Mouse (Mus musculus) heart, postnatal 14 days (tissue): Measurements from ENCODE around the gene Ankrd13a. TPM values are rescaled to one million over a fixed set of nuclear protein-coding genes. Genes with fewer than 3 reads are reported as not detected.

ENCODE experiments used
- DNase-seq, 2 experiments: peaks; one replicate each; pipeline ENCODE4 v3.0.0; 2021 to 2022
- intact Hi-C: fragments of 180-260 bp; cut with DNase I; formaldehyde crosslinking; loops from one replicate; pipeline ENCODE4 v1.15.1; 2025
- long read RNA-seq, 2 experiments: library from polyadenylated mRNA; stranded (forward); transcript quantifications; one replicate each; pipeline ENCODE4 v2.0.0; 2021
- total RNA-seq, 2 experiments: library from RNA; stranded (reverse); gene quantifications; 2 replicates each; pipeline ENCODE4 v1.2.3; 2021

Gene Ankrd13a
- total RNA-seq, result 10 to 100 TPM; 45.7 to 46.5 TPM
- long read RNA-seq, experiment 1, transcript Ankrd13a-201 (15 exons, 3,717 nt), result major isoform, 42 of 49 reads
- long read RNA-seq, experiment 1, partial matches to known transcripts, result 1 of 49 reads
- long read RNA-seq, experiment 1, other reads (novel, unspliced or antisense), result 6 of 49 reads
- long read RNA-seq, experiment 2, transcript Ankrd13a-201 (15 exons, 3,717 nt), result major isoform, 45 of 58 reads
- long read RNA-seq, experiment 2, partial matches to known transcripts, result 4 of 58 reads
- long read RNA-seq, experiment 2, other reads (novel, unspliced or antisense), result 9 of 58 reads

DNA sequence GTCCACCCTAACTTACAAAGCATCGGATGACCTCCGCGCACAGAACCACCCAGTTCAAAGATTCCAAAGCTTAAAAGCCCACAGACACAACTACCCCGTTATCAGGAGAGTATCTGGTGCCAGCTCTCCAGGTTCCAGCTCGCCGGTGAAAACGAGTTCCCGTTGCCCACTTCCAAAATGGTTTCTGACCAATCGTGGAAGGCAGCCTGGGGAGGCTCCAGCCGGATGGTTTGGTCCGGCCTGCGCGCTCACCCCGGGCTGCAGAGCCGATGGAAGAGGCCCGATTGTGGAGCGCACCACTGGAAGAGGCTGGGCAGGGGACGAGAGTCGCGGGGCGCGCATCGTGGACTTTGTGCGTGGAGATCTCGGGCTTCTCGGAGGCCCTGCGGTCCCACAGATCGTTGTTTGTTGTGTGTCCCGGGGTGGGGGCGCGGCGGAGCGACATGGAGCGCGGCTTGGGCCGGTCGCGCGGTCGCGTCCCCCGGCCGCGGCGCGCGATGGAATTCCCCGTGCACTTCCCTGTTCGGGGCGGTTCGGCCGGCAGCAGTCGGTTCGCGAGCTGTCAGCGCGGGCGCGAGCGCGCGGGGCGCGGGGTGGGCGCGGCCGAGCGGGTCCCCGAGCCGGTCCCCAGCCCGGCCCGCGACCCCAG, at the start of gene Ankrd13a:
TSS of gene Ankrd13a (plus strand) at position 275 of the 649 bp plus-strand sequence.
- DNase-seq, result peak; percentile 90 to 92
- intact Hi-C loops, result loop anchor here (2.0 to 5.0 kb wide), 2 partner anchors 30 to 37 kb away; no protein-coding TSS in a partner anchor

- DNase-seq, result peak; percentile 37 to 64
- intact Hi-C loops, result no loop called here
Measured at GRCm38 (mm10) chr5:114728160-114728559, 46.3 kb upstream of the Ankrd13a start.

DNA sequence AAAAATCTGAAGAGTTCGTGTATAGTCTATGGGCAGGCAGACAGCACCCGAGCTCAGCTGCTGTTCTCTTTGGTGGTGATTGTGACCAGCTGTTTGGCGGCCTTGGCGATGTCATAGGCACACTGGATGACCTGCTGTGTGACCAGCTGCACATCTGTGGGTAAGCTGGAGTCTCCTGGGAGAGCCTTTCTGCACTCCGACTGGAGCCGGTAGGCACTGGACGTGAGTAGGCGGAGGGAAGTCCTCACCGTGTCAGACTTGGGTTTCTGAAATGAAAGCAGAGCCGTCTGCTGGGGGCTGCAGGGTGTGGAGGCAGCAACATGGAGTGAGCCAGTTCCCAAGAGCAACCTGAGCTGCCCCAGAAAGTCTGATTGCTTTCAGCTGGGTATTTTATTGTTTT, 44.3 kb upstream of the Ankrd13a start:
- intact Hi-C loops, result no loop called here
- peak in 1 of 2 experiments; percentile 45 for DNase-seq

DNA sequence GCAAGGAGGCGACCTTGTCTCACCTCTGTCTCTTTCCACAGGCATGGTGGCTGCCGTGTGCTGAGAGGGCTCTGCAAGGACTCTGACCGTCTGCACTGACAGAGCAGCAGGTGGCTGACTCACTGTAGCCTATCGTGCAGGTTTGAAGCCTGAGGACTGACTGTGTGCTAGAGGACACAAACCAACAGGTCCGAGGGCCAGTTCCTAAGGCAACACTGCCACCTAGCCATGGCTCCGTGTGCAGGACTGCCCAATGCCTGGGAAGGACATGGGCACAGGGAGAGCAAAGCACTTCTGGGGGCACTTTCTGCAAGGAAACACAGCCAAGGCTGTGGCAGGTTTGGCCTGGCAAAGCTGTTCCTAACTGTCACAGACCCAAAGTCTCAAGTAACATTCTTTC, 43.0 kb upstream of the Ankrd13a start:
- DNase-seq, result no peak
- intact Hi-C loops, result no loop called here

DNA sequence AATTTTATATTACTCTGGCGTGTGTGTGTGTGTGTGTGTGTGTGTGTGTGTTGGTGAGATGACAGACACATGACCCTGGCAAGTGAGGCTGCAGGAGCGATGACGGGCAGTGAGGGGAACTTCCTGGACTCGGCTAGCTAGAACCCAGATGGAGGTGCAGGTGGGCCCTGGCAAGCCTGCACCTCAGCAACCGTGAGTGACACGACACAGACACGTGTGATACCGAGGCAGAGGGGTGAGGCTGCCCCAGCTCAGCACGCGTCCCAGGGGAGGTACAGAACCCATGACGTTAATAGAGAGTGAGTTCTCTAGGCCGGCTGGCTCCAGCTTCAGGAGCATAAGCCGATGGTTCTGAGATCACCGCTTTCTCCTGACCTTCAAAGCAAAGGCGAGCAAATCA, 42.5 kb upstream of the Ankrd13a start:
- DNase-seq, result no peak
- intact Hi-C loops, result no loop called here

DNA sequence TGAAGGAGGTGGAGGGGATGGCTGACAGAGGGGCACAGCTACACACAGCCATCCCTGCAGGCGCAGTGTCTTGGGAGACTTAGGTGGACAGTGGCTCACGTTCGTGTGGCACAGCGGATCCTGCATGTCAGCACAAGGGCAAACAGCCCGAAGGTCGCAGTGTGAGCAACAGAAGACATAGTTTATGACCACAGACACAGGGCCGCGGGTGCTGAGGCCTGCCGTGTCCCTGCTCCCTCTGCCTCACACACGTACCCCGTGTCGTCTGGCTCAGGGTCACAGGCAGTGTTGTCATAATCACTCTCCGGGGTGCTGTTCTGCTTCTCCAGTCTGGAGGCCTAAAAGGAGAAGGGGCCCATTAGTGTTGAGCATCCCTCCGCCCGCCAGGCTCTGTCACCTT, 40.9 kb upstream of the Ankrd13a start:
- no peak for DNase-seq
- intact Hi-C loops, result no loop called here

DNA sequence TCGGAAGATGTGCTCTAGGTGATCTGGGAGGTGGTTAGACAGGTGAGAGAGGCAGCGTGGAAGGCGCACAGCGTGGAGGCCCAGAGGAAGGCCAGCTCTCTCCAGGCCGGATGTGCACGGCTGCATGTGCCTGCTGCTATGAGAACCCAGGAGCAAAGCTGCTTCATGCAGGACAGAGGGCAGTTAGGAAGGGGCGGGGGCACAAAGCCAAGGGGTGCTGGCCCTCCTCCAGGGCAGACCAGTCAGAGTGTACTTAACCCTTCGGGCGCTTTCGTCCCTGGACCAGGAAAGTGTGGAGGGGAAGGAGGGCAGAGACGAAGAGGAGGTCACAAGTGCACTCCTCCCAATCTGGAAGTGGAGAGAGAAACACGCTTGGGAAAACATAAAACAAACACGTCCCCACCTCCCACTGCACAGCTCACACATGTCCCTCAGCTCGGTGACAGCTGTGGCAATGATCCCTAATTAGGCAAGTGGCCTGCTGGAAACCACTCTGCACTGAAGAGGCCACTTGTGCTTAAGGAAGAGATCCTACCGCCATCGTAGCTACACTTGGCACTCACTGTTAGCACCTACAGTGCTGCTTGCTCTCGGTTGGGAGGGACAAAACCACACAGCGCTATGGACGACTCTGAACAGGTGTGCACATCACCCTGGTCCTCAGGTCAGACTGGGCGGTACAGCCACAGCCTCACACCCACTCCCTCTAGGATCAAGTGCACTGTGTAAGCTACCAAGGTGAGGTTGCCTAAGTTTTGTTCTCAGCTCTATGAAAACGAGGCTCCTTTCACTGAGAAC, 37.2 kb upstream of the Ankrd13a start:
- intact Hi-C loops, result loop anchor here (5.0 kb wide), 1 partner anchor 35 kb away; the partner anchor contains the start of gene Ankrd13a
- DNase-seq, result peak in 1 of 2 experiments; percentile 34

DNA sequence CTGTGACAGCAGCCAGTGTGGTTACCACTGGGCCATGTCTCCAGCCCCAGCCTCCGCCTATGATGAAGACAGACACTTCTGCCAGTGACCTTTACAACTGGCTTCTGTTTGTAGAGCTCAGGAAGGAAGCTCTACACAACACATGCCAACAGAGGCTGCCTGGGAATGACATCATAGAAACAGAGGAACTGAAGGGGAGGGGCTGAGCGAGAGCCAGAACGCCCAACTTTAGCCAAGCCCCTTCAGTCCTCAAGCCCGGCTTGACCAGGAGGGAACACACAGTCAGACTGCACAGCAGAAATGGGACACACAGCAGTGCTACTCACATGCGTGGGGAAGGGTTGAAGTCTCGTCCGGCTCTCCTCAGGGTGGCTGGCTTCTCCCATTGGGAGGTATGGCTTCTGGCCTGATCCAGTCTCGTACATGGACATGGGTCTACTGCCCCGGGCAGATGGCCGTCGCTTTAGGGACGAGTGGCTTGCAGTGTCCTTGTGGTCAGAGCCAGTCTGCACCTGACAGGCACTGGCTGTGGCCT, 35.7 kb upstream of the Ankrd13a start:
- intact Hi-C loops, result loop anchor here (5.0 kb wide), 1 partner anchor 34 kb away; the partner anchor contains the start of gene Ankrd13a
- peak; percentile 63 to 72 for DNase-seq

- intact Hi-C loops, result no loop called here
- DNase-seq, result no peak
Measured at GRCm38 (mm10) chr5:114740595-114740994, 33.9 kb upstream of the Ankrd13a start.

- intact Hi-C loops, result no loop called here
- no peak for DNase-seq
Measured at GRCm38 (mm10) chr5:114742572-114742971, 31.9 kb upstream of the Ankrd13a start.

DNA sequence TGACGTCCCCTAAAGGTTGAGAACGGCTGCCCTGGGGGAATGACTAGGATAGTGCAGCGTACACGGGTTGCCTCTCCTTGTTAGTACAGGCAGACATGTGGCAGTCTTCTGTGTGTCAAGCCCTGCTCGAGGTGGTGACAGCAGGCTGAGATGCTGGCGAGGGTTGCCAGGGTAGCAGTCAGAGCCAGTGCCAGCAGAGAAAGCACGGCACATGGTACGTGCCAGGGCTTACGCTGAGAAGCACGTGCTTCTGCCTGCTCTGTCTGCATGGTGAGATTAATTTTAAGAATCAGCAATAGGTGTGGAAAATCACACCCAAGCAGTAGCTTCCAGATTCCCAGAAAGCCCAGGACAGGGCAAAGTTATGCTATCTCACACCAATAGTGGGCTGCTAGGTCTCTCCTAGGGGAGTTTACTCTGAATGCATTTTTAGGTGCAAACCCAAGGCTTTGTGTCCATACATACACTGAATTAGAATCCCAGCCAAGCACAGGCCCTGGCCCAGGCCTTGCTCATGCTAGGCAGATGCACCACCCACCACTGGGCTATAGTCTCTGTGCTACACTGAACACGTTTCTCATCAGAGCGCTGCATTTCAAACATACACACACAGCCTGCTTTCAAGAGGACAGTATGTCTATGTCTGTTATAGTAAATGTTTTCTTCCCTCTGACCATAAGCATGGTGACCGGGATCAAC, 31.3 kb upstream of the Ankrd13a start:
- intact Hi-C loops, result no loop called here
- peak; percentile 60 to 77 for DNase-seq

DNA sequence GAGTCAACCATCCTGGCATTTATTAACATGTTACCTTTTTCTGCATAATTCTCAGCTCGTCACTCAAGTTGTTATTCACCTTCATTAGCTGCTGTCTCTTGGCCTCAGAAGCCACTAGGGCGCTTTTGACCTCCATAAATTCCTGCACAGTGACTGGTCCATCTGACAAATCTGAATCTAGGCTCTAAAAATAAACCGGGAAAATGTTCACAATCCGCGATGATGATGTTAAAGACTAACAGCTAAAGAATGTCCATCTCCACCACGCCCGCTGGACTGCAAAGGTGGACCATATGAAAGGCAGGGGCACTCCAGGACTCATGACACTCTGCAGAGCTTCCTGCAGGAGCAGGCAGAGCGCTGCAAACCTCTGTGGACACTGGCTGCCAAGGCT, 30.8 kb upstream of the Ankrd13a start:
- no peak for DNase-seq
- intact Hi-C loops, result no loop called here

GRCm38 (mm10) chr5:114745581-114745980, 28.9 kb upstream of the Ankrd13a start:
- DNase-seq, result peak; percentile 43 to 46
- intact Hi-C loops, result no loop called here

- intact Hi-C loops, result no loop called here
- no peak for DNase-seq
Measured at GRCm38 (mm10) chr5:114746886-114747285, 27.6 kb upstream of the Ankrd13a start.

DNA sequence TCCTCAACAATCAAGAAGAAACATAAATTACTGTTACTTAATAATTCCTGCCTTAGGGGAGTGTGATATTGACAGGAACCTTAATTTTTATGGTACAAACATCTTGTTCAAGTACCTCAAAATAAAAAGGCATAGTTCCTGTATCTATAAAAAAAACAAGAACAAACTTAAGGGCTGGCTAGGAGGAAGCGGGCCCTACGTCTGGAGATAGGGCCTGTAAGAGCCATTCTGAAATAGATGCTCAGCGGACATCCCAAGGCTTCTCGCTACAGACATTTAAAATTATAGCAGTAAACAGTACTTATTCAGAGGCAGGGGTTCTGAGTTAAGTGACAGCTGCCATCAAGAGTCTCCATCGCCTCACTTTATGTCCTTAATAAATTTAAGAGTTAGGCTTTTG, 27.0 kb upstream of the Ankrd13a start:
- intact Hi-C loops, result no loop called here

GRCm38 (mm10) chr5:114750325-114750724, 24.2 kb upstream of the Ankrd13a start:
- DNase-seq, result no peak
- intact Hi-C loops, result no loop called here

More for the DNA sequence above, 27.0 kb upstream of the Ankrd13a start:
- DNase-seq, result no peak

DNA sequence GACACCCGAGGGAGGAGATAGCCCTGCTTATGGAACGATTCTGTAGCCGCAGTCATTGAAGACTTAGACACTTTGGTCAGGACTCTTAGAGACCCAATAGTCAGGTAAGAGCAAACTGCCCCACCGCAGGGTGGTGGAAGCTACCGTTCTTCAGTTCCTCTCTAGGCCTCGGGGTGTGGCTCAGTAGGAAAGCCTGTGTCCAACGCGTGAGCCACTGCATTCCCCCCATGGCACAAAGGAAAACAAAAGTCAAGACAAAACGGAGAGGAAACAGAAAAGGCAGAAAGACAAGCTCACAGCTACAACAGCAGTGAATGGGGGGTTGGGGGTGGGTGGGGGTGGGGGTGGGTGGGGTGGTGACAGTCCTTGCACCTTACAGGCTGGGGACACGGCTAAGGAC, 22.1 kb upstream of the Ankrd13a start:
- intact Hi-C loops, result no loop called here

DNA sequence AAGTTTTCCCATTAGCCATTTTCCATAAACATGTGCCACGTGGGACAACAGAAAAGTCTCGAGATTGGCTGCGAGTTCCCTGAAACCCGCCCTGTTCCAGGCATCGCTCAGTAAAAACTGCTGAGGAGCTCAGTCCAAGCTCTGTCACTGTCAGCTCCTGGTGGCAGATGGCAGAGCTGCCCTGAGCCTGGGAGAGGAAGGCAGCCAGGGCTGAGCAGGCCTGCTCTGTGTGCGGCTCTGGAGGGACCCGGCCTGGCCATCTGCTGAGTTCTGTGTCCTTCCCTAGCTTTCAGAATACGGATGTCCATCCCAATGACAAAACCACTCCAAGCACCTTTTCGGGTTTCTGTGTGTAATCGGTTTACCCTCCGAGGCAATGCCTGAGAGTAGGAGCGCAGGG, 21.1 kb upstream of the Ankrd13a start:
- intact Hi-C loops, result no loop called here

More for the DNA sequence above, 22.1 kb upstream of the Ankrd13a start:
- no peak for DNase-seq

DNA sequence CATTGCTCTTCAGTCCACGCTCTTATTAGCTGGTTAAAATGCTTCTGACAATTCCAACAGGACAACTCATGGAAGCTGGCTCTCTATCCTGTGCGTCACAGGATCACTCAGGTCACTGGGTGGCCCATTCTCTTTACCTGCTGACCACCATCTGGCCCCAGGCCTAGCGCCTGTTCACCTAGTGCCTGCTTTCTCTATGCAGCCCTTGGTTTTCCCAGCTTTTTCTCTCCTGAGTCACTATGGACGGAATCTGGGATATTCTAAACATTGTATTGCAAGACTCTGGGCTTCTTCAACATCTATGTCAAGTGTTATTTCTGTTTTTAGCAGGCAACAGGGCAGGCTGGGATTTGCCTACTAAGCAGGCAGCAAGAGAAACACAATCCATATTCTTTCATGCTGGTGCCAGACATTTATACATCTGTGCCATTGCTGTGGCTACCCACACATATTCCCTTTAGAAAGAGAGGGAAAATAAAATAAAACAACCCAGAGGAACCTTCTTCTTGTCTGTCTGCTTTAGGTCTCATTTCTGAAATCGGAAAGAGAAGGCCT, 14.9 kb upstream of the Ankrd13a start:
- DNase-seq, result no peak
- intact Hi-C loops, result no loop called here

More for the DNA sequence above, 21.1 kb upstream of the Ankrd13a start:
- no peak for DNase-seq

GRCm38 (mm10) chr5:114761980-114762379, 12.5 kb upstream of the Ankrd13a start:
- peak; percentile 25 to 26 for DNase-seq
- intact Hi-C loops, result no loop called here
